Mouse (Mus musculus) adrenal gland, adult 2 months (tissue): ENCODE data around the gene Wscd2. TPM values are rescaled to one million over a fixed set of nuclear protein-coding genes. Genes with fewer than 3 reads are reported as not detected.

Source experiments
- DNase-seq: peaks from one replicate; pipeline ENCODE4 v3.0.0; 2021
- polyA plus RNA-seq: library from polyadenylated mRNA; depleted of rRNA; stranded (reverse); fragments of >200 nt; gene quantifications from 2 replicates; pipeline ENCODE4 v1.2.3, GENCODE M21; 2012
- total RNA-seq, 2 experiments: library from RNA; stranded (reverse); gene quantifications; 2 replicates each; pipeline ENCODE4 v1.2.3; 2021

The Wscd2 gene
- total and polyA plus RNA-seq, 3 experiments = 3.7 to 5.9 (median 5.5) TPM

- DNase-seq = no peak
Measured at GRCm38 (mm10) chr5:113539858-113540257, 49.7 kb downstream of the Wscd2 start.

GRCm38 (mm10) chr5:113541196-113541595 lies 51.1 kb downstream of the Wscd2 start:
- DNase-seq = no peak

GRCm38 (mm10) chr5:113542885-113543476 lies 52.8 kb downstream of the Wscd2 start:
- no peak for DNase-seq

- peak; percentile 86 for DNase-seq
Measured at GRCm38 (mm10) chr5:113547949-113548700, 58.0 kb downstream of the Wscd2 start.

- no peak for DNase-seq
Measured at GRCm38 (mm10) chr5:113550249-113550648, 60.1 kb downstream of the Wscd2 start.

- no peak for DNase-seq
Measured at GRCm38 (mm10) chr5:113550759-113551158, 60.6 kb downstream of the Wscd2 start.

GRCm38 (mm10) chr5:113553402-113553897 lies 63.3 kb downstream of the Wscd2 start:
- peak; percentile 11 for DNase-seq

GRCm38 (mm10) chr5:113554095-113554494 lies 64.0 kb downstream of the Wscd2 start:
- DNase-seq = no peak

GRCm38 (mm10) chr5:113554571-113554970 lies 64.4 kb downstream of the Wscd2 start:
- no peak for DNase-seq

- DNase-seq = peak; percentile 33
Measured at GRCm38 (mm10) chr5:113555684-113556083, 65.6 kb downstream of the Wscd2 start.

- no peak for DNase-seq
Measured at GRCm38 (mm10) chr5:113558065-113558464, 67.9 kb downstream of the Wscd2 start.

- DNase-seq = peak; percentile 21
Measured at GRCm38 (mm10) chr5:113559627-113560026, 69.5 kb downstream of the Wscd2 start.

GRCm38 (mm10) chr5:113564463-113564862 lies 74.3 kb downstream of the Wscd2 start:
- DNase-seq = no peak

- no peak for DNase-seq
Measured at GRCm38 (mm10) chr5:113565101-113565854, 75.1 kb downstream of the Wscd2 start.

- no peak for DNase-seq
Measured at GRCm38 (mm10) chr5:113565858-113566257, 75.7 kb downstream of the Wscd2 start.

- DNase-seq = no peak
Measured at GRCm38 (mm10) chr5:113570056-113570717, 80.1 kb downstream of the Wscd2 start.

- DNase-seq = no peak
Measured at GRCm38 (mm10) chr5:113577555-113577954, 87.4 kb downstream of the Wscd2 start.

- DNase-seq = no peak
Measured at GRCm38 (mm10) chr5:113578428-113578827, 88.3 kb downstream of the Wscd2 start.

- DNase-seq = no peak
Measured at GRCm38 (mm10) chr5:113579128-113579527, 89.0 kb downstream of the Wscd2 start.

- DNase-seq = no peak
Measured at GRCm38 (mm10) chr5:113580248-113580647, 90.1 kb downstream of the Wscd2 start.

GRCm38 (mm10) chr5:113580801-113581200 lies 90.7 kb downstream of the Wscd2 start:
- DNase-seq = no peak
